Mouse (Mus musculus): ENCODE results near the gene Picalm.
"Not testable (repeated sequence)": the region's sequence is repeated elsewhere in the genome, so short reads cannot be mapped to it uniquely, and the experiment has no call there.

Picalm gene

DNA sequence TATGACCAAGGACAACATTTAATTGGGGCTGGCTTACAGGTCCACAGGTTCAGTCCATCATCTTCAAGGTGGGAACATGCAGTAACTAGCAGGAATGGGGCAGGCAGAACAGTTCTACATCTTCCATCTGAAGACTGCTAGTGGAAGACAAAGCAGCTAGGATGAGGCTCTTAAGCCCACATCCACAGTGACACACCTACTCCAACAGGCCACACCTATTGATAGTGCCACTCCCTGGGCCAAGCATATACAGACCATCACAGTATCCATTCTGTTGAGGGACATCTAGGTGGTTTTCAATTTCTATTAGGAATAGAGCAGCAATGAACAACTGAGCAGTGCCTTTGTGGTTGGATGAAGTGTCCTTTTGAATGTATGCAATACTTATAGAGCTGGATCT is 80.9 kb downstream of the Picalm start:
- DNase-seq (ENCODE audit: low spot score) = no peak

DNA sequence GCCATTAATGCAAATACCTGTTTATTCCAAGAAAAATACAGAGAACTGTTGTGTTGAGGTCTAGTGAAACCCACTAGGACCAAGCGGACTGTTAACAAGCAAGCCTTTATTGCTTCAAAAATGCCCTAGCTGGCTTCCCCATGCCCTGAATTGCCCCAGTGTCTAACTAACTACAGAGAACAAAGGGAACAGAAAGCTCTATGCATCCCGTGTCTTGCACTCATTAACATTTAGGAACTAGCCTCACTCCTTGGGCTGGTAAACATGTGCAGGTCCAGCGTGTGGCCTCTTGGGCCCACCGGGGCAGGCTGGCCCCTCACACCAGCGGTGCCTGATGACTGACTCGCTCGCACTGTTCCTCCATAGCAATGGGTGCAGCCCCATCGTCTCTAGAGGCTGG is 86.5 kb downstream of the Picalm start:
- no peak for DNase-seq (ENCODE audit: low spot score)

DNA sequence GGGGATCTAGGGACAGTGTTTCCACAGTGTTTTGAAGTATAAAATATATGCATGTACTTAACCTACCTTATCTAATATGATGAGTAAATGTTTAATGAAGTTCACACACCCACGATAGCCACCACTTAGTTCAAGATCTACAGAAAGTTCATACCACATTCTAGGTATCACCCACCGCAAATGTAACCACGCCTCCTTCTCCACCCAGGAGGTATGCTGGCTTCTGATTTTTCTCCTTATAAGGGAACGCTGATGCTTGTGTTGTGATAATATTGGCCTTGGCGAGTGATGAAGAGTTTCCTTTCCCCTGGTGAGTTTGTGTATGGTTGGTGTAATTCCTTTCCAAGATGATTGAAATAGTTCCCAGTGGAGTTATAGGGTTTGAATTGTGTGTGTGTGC is 88.1 kb downstream of the Picalm start:
- DNase-seq (ENCODE audit: low spot score) = no peak

DNA sequence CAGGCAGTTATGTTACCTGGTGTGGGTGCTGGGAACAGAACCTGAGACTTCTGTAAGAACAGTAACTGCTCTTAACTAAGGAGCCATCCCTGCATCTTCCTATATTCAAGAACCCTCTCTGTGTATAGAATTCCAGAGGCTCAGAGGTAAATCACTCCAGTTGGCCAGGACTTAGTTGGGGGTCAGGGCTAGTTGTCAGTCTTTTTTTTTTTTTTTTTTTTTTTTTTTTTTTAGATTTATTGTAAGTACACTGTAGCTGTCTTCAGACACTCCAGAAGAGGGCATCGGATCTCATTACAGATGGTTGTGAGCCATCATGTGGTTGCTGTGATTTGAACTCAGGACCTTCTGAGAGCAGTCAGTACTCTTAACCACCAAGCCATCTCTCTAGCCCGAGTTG is 91.5 kb downstream of the Picalm start:
- DNase-seq (ENCODE audit: low spot score) = no peak

DNA sequence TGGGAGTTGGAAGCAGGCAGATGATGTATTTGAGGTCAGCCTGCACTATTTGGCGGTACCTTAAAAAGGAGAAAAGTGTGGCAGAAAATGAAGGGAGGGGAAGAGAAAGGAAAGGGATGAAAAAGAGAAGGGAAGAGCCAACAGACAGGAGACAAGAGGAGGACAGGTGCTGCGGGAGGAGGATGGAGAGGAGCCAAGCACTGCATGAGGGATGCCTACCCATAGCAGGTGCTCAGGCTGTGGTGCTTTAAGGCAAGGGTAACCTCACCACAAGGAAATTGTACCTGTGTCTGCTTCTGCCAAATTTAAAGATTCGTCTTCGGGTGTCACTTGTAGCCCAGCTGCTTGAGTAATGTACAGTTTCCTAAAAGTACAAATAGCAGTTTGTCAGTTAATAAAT is 98.1 kb downstream of the Picalm start:
- DNase-seq (ENCODE audit: low spot score) = no peak

DNA sequence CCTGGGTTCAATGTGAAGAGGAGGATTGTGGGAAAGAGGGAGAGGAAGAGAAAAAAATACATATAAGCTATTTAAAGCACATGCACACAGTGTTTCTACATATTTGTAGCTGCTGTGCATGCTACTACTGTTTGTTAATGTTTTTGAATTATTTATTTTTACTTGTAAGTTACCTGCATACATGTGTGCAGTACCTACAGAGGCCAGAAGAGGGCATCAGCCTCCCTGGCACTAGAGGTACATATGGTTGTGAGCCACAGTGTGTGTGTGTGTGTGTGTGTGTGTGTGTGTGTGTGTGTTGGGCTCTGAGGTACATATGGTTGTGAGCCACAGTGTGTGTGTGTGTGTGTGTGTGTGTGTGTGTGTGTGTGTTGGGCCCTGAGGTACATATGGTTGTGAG is 98.9 kb downstream of the Picalm start:
- DNase-seq (ENCODE audit: low spot score) = not testable (repeated sequence)

DNA sequence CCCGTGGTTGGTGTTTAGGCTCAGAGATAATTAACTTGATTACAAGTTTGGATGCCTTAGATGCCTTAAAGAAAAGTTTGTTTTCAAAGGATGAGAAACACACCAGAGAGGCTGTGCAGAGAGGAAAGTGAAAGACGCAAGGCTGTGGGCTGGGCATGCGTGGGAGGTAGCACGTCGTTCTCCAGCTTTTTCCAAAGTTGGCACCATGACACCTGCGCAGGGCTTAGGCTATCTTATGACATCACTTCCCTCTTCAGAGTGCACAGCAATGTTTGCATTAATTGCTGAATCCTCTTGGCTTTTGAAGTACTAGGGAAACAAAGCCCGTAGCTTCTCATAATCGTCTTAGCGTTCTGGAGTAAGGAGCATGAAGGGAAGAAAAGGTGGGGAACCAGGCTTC is 101.4 kb downstream of the Picalm start:
- no peak for DNase-seq (ENCODE audit: low spot score)

DNA sequence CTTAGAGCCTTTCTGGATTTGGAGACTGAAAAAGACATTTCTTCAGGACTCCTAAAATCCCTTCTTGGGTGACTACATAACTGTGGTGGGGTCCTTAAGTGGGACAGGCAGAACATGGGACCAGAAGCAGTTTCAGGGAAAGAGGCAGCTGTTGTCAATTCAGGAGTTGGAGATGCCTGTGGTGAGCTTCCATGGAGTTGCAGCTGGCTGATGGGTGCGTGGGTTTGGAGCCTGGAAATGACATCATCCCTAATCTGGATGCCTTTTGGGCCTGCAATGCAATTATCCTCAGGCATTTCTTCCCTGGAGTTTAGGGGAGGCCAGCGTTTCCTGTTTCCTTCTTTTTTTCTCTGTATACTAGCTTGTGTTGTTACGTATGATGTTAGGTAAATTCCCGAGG is 103.9 kb downstream of the Picalm start:
- DNase-seq (ENCODE audit: low spot score) = no peak

DNA sequence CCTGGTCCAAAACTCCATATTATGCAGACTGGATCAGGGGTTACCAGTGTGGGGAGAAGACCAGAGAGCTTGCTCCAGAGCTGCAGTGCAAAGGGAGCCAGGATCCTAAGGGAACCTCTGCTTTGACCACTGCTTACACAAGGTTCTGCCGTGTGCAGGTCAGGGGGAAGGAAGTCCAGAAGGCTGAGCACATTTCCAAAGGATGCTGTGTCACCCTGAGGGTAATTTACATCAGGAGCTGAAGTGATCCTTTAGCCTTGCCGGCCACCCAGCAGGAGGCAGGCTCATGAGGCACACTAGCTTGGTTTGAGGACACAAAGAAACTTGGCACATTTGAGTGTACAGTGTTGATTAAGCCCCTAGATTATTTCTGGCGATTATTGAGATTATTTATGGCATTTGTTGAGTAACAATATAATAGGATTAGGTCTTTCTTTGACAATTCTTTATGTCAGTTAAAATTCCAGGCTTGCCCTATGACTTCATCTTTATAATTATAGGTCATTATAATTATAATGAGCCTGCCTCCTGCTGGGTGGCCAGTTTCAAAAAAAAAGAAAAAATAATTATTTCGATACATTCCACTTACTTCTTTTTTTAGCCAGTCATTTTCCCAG is 106.4 kb downstream of the Picalm start:
- no peak for DNase-seq (ENCODE audit: low spot score)

DNA sequence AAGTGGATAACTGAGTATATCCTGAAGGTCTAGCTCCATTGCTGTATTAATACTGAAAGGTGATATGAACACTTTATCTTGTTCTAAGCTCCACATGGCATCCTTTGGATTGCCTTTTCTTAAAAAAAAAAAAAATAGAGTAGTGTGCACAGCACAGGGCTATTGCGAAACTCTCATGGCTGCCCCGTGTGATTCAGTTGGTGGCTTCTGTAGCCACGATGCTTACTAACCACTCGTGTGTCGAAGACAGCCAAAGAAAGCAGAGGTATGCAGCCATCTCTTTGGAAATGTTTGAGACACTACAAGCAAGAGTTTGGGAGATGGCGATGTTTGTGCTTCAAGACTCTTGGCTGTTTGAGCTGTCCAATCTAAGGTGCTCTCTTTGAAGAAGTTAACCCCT is 113.1 kb downstream of the Picalm start:
- DNase-seq (ENCODE audit: low spot score) = no peak

DNA sequence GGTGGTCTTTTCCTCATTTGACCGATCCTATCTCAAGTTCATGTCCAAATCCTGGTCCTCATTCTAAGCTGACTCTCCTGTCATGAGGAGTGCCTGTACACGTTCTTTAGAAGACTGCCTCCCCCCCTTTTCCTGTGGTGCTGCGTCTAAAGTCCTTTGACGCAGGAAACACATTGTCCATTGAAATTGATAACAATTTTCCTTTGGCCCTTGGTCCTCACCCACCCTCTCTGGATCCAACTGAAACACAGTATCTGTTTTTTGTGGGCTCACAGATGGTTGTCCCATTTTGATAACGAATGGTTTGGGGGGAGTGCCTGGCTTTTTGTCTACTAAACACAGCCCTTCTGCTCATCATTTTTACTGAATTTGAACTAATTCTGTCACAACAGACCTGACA is 113.6 kb downstream of the Picalm start:
- no peak for DNase-seq (ENCODE audit: low spot score)

DNA sequence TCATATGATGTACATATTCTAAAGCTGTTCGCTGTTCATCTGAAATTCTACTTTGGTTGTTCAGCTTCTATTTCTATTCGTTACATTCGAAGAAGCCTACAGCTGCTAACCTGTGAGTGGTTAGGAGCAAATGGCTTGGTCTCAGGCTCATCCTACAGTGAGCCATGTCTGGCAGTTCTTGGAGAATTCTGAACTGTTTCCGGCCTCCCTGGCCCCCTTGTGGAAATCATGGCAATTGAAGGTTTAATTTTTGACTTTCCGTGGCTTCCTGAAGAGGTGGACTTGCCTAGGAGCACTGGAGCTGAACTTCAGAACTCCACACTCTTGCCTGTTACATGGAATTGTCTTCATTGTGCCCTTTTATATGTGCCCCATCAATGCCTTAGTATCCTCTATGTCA is 122.9 kb downstream of the Picalm start:
- DNase-seq (ENCODE audit: low spot score) = no peak

DNA sequence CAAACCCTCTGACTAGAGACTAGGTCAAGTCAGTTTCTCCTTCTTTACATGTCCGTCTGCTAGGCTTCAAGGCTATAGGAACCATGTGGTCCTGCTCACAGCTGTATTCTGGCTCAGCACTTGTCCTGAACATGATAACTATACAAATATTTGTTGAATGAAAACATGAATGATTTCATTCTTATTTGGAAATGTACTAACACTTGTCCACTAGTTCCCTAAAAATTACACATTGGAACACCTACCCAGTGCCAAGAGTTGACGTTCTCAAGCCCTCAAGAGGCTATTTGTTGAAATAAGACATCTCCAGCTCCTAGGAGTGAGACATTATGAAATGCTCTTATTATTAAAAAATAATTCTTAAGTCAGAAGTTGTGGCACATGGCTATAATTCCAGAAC is 128.7 kb downstream of the Picalm start:
- DNase-seq (ENCODE audit: low spot score) = no peak

DNA sequence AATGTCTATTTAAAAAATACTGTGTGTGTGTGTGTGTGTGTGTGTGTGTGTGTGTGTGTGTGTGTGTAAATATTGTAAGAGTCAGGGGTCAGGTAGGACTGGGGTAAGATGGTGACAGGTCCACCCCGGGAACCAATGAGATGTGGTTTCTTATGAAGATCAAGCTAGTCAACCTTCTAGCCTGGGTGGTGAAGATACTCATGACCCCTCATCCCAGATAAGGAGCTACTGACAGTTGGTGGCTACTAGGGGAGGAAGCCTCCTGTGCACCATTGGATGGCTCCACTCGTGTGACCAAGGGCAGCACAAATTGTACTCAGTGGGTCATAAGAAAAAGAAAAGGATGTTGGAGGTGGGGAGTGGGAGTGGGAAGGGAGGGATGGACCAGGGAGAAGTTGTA is 129.9 kb downstream of the Picalm start:
- DNase-seq (ENCODE audit: low spot score) = no peak

DNA sequence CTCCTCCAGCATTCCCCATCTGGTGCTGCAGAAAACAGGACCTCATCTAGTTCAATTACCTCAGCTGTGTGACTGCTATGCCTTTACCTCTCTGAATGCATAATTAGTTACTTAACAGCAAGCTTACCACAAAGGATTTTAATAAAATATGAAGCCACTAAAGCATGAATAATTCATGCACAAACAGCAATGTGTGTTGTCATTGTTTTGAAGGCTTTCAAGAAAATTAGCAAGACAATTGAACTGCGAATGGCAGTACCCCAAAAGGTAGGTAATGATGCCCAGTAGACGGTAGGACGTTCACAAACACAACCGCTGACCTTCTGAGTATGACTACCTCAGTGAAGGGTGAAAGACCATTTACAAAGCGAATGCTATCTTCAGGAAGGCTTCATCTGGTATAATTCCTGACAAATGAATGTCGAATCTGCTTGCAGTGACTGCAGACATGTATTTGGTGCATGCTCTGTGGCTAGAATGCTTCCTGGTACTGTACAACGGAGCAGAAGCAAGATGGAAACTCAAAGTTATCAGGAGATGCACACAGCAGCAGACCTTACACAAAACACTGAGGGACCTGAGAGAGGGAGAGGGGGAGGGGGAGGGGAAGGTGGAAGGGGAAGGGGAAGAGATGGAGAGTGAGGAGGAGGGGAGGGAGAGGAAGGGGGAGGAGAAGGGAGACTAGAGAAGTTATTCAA is 132.0 kb downstream of the Picalm start:
- DNase-seq (ENCODE audit: low spot score) = no peak
